Mouse (Mus musculus) kidney, adult 2 months (tissue): Measurements from ENCODE around the gene Gtf2a1.

Experiments used
- CTCF ChIP-seq: fragments of 200-500 bp; conservative IDR thresholded peaks from 2 replicates; pipeline ENCODE4 v1.5.1; 2011; ENCODE audit warnings: low read depth, mild to moderate bottlenecking, control low read depth, low read length, moderate library complexity, mixed read lengths; ENCODE audit not compliant: insufficient read depth, insufficient read length
- POLR2A ChIP-seq: fragments of 200-500 bp; IDR thresholded peaks from one replicate; pipeline ENCODE4 v1.6.1; 2011; ENCODE audit warnings: low read depth, low read length, control low read depth

- TF ChIP-seq CTCF (no peak), POLR2A (no peak)
Observed at GRCm38 (mm10) chr12:91604600-91604999, 14.3 kb upstream of the Gtf2a1 start.
